ENCODE assay signal across 8 mouse cellular contexts in genomic region chr2:91078314-91079025, GRCm38 (mm10). TPM values are rescaled to one million over a fixed set of nuclear protein-coding genes. Genes with fewer than 3 reads are reported as not detected.
A peak's percentile ranks its signal among the peaks of the same experiment; 100 is the strongest.
DNase-seq lines count a peak whose midpoint lies in the region; ATAC-seq lines count a peak whose summit lies in the region.

No protein-coding gene starts in this region.

- H3K9ac ChIP-seq in lung, embryonic 16.5 days (ENCODE audit: low read length), result peak overlapping the region; percentile 79
- H3K9ac ChIP-seq in hindbrain, embryonic 12.5 days, result peak overlapping the region; percentile 74

- peak; percentile 74 for ATAC-seq in lung, embryonic 16.5 days (ENCODE audit: low read depth)
- ATAC-seq in hindbrain, embryonic 12.5 days (ENCODE audit: low FRiP score), result peak; percentile 88
- 0 out of 2 replicates have a peak, but pooled peaks have one; percentile 38 for ATAC-seq in megakaryocyte-erythroid progenitor cell, adult 5-6 weeks (replicated peaks; ENCODE audit: low FRiP score, low TSS enrichment, poor library complexity, severe bottlenecking)

- no peaks in the 10 kb centered on the region for H3K27me3 ChIP-seq in lung, embryonic 16.5 days (ENCODE audit: control insufficient read depth, insufficient read depth, low read depth, low read length)
- no peaks in the 10 kb centered on the region for H3K27me3 ChIP-seq in hindbrain, embryonic 12.5 days

- DNase-seq in lung, postnatal 25 days (ENCODE audit: low spot score), result no peak
- DNase-seq in embryo, embryonic 11 days, result peak; percentile 54
- no peak for DNase-seq in cerebellum, adult 8-10 months
- no peak for DNase-seq in left cerebral cortex, postnatal 36 days (ENCODE audit: low spot score in 2 of 2)
- DNase-seq in cerebellum, adult 9-11 months, result no peak

- H3K4me2 ChIP-seq in lung, embryonic 16.5 days (ENCODE audit: low read depth, low read length), result peak overlapping the region; percentile 96
- H3K4me2 ChIP-seq in hindbrain, embryonic 12.5 days (replicated peaks), result peak overlapping the region; percentile 86

- H3K27ac ChIP-seq in lung, embryonic 16.5 days (ENCODE audit: low read length), result no peak overlapping the region
- peak overlapping the region; percentile 55 for H3K27ac ChIP-seq in hindbrain, embryonic 12.5 days

- H3K36me3 ChIP-seq in lung, embryonic 16.5 days (ENCODE audit: control insufficient read depth, insufficient read depth, low read length), result no peaks in the 10 kb centered on the region
- H3K36me3 ChIP-seq in hindbrain, embryonic 12.5 days, result no peaks in the 10 kb centered on the region

- under 1% methylated on average over 25 of the region's 36 CpGs for WGBS in lung, embryonic 16.5 days
- WGBS in hindbrain, embryonic 12.5 days, result 1% methylated on average over 28 of the region's 36 CpGs

- H3K4me1 ChIP-seq in lung, embryonic 16.5 days (replicated peaks; ENCODE audit: control insufficient read depth, insufficient read depth, low read length), result peaks cover 6% of the 10 kb centered on the region
- peaks cover 14% of the 10 kb centered on the region for H3K4me1 ChIP-seq in hindbrain, embryonic 12.5 days

- H3K9me3 ChIP-seq in lung, embryonic 16.5 days (ENCODE audit: control insufficient read depth, low read length), result no peaks in the 10 kb centered on the region
- no peaks in the 10 kb centered on the region for H3K9me3 ChIP-seq in hindbrain, embryonic 12.5 days (replicated peaks)

- intact Hi-C loops in left cerebral cortex, postnatal 36 days (cut with DNase I), result no loop called here

- H3K4me3 ChIP-seq in lung, embryonic 16.5 days (ENCODE audit: low read length), result peak overlapping the region; percentile 60
- peak overlapping the region; percentile 44 for H3K4me3 ChIP-seq in hindbrain, embryonic 12.5 days

RNA-seq across cellular contexts. Expression of gene Spi1, which starts 3.7 kb away (rescaled TPM):
- polyA plus RNA-seq in lung, embryonic 16.5 days (2015; fragmentation: Nextera tagmentation; extraction: Ambion mirVana), result 6.4 and 8.8 TPM in 2 replicates
- polyA plus RNA-seq in hindbrain, embryonic 12.5 days (2016; fragmentation: Nextera tagmentation; extraction: Ambion mirVana), result 4.2 and 4.6 TPM in 2 replicates
- 5.9 and 10.4 TPM in 2 replicates for total RNA-seq in megakaryocyte-erythroid progenitor cell, adult 5-6 weeks (2014; fragmentation: Nextera tagmentation)
- total RNA-seq in megakaryocyte-erythroid progenitor cell, adult 5-6 weeks (2017), result 3.7 and 8.8 TPM in 2 replicates
- total RNA-seq in left cerebral cortex, postnatal 36 days (2021), result 1 to 10 TPM; 4.1 to 5.5 TPM

RNA-seq across cellular contexts. Expression of gene Slc39a13, which starts 8.3 kb away (rescaled TPM):
- polyA plus RNA-seq in lung, embryonic 16.5 days (2015; fragmentation: Nextera tagmentation; extraction: Ambion mirVana), result 39.2 and 44.4 TPM in 2 replicates
- polyA plus RNA-seq in hindbrain, embryonic 12.5 days (2016; fragmentation: Nextera tagmentation; extraction: Ambion mirVana), result 32.6 and 36.1 TPM in 2 replicates
- total RNA-seq in megakaryocyte-erythroid progenitor cell, adult 5-6 weeks (2014; fragmentation: Nextera tagmentation), result 18.9 and 21.3 TPM in 2 replicates
- total RNA-seq in megakaryocyte-erythroid progenitor cell, adult 5-6 weeks (2017), result 6.4 and 10.6 TPM in 2 replicates
- total RNA-seq in left cerebral cortex, postnatal 36 days (2021), result 10 to 100 TPM; 27.6 to 36.6 TPM

RNA-seq across cellular contexts. Expression of gene Psmc3, which starts 24.7 kb away (rescaled TPM):
- 278 and 298 TPM in 2 replicates for polyA plus RNA-seq in lung, embryonic 16.5 days (2015; fragmentation: Nextera tagmentation; extraction: Ambion mirVana)
- polyA plus RNA-seq in hindbrain, embryonic 12.5 days (2016; fragmentation: Nextera tagmentation; extraction: Ambion mirVana), result 274 and 282 TPM in 2 replicates
- total RNA-seq in megakaryocyte-erythroid progenitor cell, adult 5-6 weeks (2014; fragmentation: Nextera tagmentation), result 172 and 200 TPM in 2 replicates
- 297 and 355 TPM in 2 replicates for total RNA-seq in megakaryocyte-erythroid progenitor cell, adult 5-6 weeks (2017)
- total RNA-seq in left cerebral cortex, postnatal 36 days (2021), result 100 to 1,000 TPM; 206 to 234 TPM

RNA-seq across cellular contexts. Expression of gene Mybpc3, which starts 39.5 kb away (rescaled TPM):
- polyA plus RNA-seq in lung, embryonic 16.5 days (2015; fragmentation: Nextera tagmentation; extraction: Ambion mirVana), result 13.0 and 18.0 TPM in 2 replicates
- polyA plus RNA-seq in hindbrain, embryonic 12.5 days (2016; fragmentation: Nextera tagmentation; extraction: Ambion mirVana), result 0.28 and 0.30 TPM in 2 replicates
- not detected in 2 replicates for total RNA-seq in megakaryocyte-erythroid progenitor cell, adult 5-6 weeks (2014; fragmentation: Nextera tagmentation)
- 0.42 TPM in 1 of 2 replicates, not detected in the other for total RNA-seq in megakaryocyte-erythroid progenitor cell, adult 5-6 weeks (2017)
- under 1 TPM; 0.41 to 0.81 TPM for total RNA-seq in left cerebral cortex, postnatal 36 days (2021)

RNA-seq across cellular contexts. Expression of gene Rapsn, which starts 43.0 kb away (rescaled TPM):
- polyA plus RNA-seq in lung, embryonic 16.5 days (2015; fragmentation: Nextera tagmentation; extraction: Ambion mirVana), result 2.0 and 2.3 TPM in 2 replicates
- polyA plus RNA-seq in hindbrain, embryonic 12.5 days (2016; fragmentation: Nextera tagmentation; extraction: Ambion mirVana), result 2.5 and 4.1 TPM in 2 replicates
- not detected in 2 replicates for total RNA-seq in megakaryocyte-erythroid progenitor cell, adult 5-6 weeks (2014; fragmentation: Nextera tagmentation)
- 0.80 TPM in 1 of 2 replicates, not detected in the other for total RNA-seq in megakaryocyte-erythroid progenitor cell, adult 5-6 weeks (2017)
- total RNA-seq in left cerebral cortex, postnatal 36 days (2021), result under 1 TPM; 0.47 to 0.54 TPM

Comparison
In these comparisons a context has a peak if more than half of its experiments do, and no peak if none do; other contexts are left out.
1. ATAC-seq: peak in every context shown above with its lines; median percentile 88 in hindbrain, embryonic 12.5 days; 74 in lung, embryonic 16.5 days; 38 in megakaryocyte-erythroid progenitor cell, adult 5-6 weeks.